Mouse (Mus musculus): ENCODE measurements around the gene Srcin1. TPM values are rescaled to one million over a fixed set of nuclear protein-coding genes. Genes with fewer than 3 reads are reported as not detected.

Gene Srcin1
- polyA plus RNA-seq, 1 experiment, result 0.18 TPM

GRCm38 (mm10) chr11:97511661-97512369, 64.2 kb downstream of the Srcin1 start:
- TF ChIP-seq CTCF (IDR thresholded peaks at IDR 0.05; ENCODE audit: borderline replicate concordance, insufficient read depth, low read length) (no peak), POLR2A (IDR thresholded peaks at IDR 0.05; ENCODE audit: low read depth, low read length) (no peak)
- Histone ChIP-seq H3K27ac (ENCODE audit: insufficient read depth, low read length) (no peak overlapping the region), H3K4me3 (ENCODE audit: insufficient read depth, low read length) (no peak overlapping the region), H3K4me1 (ENCODE audit: control insufficient read depth, insufficient read depth, low read length) (0 out of 2 replicates have a peak, but pooled peaks cover 5% of the 10 kb centered on the region)

- Histone ChIP-seq H3K4me3 (ENCODE audit: insufficient read depth, low read length) (no peak overlapping the region), H3K27ac (ENCODE audit: insufficient read depth, low read length) (no peak overlapping the region), H3K4me1 (ENCODE audit: control insufficient read depth, insufficient read depth, low read length) (0 out of 2 replicates have a peak, but pooled peaks cover 5% of the 10 kb centered on the region)
- TF ChIP-seq CTCF (IDR thresholded peaks at IDR 0.05; ENCODE audit: borderline replicate concordance, insufficient read depth, low read length) (peak; percentile 64; the same call in 1 of the 2 replicates), POLR2A (IDR thresholded peaks at IDR 0.05; ENCODE audit: low read depth, low read length) (no peak)
Observed at GRCm38 (mm10) chr11:97510966-97511660, 64.9 kb downstream of the Srcin1 start.

DNA sequence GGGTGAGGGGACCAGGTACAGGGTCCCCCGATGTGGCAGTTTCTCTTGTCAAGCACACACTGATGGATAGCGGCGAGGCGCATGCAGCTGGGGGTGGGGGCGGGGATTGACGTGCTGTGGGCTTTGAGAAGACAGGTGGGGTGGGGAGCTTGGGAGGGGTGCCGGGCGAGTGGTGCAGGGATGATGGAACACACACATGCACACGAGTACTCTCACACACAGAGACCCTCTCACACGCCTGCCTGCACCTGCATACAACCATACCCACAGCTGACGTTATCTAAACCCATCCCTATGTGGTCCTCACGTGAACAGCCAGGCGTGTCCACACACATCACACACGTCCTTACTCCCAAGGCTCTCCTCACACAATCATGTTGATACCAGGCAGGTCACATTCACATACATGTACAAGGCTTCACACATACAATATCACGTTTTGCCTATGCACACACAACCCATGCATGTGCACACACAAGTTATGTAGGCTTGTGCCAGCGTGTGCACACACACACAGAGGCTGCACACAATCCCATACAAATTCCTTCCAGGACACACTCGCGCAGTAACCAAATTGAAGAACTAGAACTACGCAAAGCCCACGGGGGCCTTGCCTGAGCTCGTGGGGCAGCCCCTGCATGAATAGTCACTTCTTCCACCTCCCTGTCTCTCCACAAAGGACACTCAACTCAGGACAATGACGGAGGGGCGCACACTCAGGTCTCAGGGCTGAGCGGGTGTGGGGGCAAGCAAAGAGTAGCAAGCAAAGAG, 66.1 kb downstream of the Srcin1 start:
- H3K4me1 ChIP-seq (ENCODE audit: control insufficient read depth, insufficient read depth, low read length), result 0 out of 2 replicates have a peak, but pooled peaks cover 5% of the 10 kb centered on the region
- no peak overlapping the region for H3K4me3 ChIP-seq (ENCODE audit: insufficient read depth, low read length)
- H3K27ac ChIP-seq (ENCODE audit: insufficient read depth, low read length), result no peak overlapping the region
- TF ChIP-seq CTCF (IDR thresholded peaks at IDR 0.05; ENCODE audit: borderline replicate concordance, insufficient read depth, low read length) (no peak), POLR2A (IDR thresholded peaks at IDR 0.05; ENCODE audit: low read depth, low read length) (no peak)

DNA sequence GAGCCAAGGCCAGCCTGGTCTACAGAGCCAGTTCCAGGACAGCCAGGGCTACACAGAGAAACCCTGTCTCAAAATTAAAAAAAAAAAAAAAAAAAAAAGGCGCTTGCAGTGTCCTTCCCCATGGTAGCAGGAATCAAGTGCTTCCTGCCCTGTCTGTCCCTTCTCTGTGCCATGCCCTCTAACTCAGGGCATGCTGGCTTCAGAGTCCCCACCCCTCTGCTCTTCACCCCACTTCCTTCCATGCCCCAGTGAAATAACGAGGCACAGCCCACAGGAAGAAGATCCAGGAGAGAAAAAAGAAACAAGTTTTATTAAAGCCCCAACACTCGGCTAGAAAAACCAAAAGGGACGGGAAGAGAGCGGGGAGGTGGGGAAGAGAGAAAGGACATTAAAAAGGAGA, 66.9 kb downstream of the Srcin1 start:
- Histone ChIP-seq H3K27ac (ENCODE audit: insufficient read depth, low read length) (no peak overlapping the region), H3K4me3 (ENCODE audit: insufficient read depth, low read length) (no peak overlapping the region), H3K4me1 (ENCODE audit: control insufficient read depth, insufficient read depth, low read length) (0 out of 2 replicates have a peak, but pooled peaks cover 5% of the 10 kb centered on the region)
- TF ChIP-seq POLR2A (IDR thresholded peaks at IDR 0.05; ENCODE audit: low read depth, low read length), result no peak
- no peak for TF ChIP-seq CTCF (IDR thresholded peaks at IDR 0.05; ENCODE audit: borderline replicate concordance, insufficient read depth, low read length)

- TF ChIP-seq POLR2A (IDR thresholded peaks at IDR 0.05; ENCODE audit: low read depth, low read length), result no peak
- no peak for TF ChIP-seq CTCF (IDR thresholded peaks at IDR 0.05; ENCODE audit: borderline replicate concordance, insufficient read depth, low read length)
- 0 out of 2 replicates have a peak, but pooled peaks cover 5% of the 10 kb centered on the region for H3K4me1 ChIP-seq (ENCODE audit: control insufficient read depth, insufficient read depth, low read length)
- no peak overlapping the region for H3K4me3 ChIP-seq (ENCODE audit: insufficient read depth, low read length)
- no peak overlapping the region for H3K27ac ChIP-seq (ENCODE audit: insufficient read depth, low read length)
Observed at GRCm38 (mm10) chr11:97508198-97508597, 67.8 kb downstream of the Srcin1 start.

GRCm38 (mm10) chr11:97506331-97506730, 69.7 kb downstream of the Srcin1 start:
- Histone ChIP-seq H3K4me1 (ENCODE audit: control insufficient read depth, insufficient read depth, low read length) (0 out of 2 replicates have a peak, but pooled peaks cover 5% of the 10 kb centered on the region), H3K27ac (ENCODE audit: insufficient read depth, low read length) (no peak overlapping the region), H3K4me3 (ENCODE audit: insufficient read depth, low read length) (no peak overlapping the region)
- TF ChIP-seq CTCF (IDR thresholded peaks at IDR 0.05; ENCODE audit: borderline replicate concordance, insufficient read depth, low read length) (no peak), POLR2A (IDR thresholded peaks at IDR 0.05; ENCODE audit: low read depth, low read length) (no peak)

GRCm38 (mm10) chr11:97505784-97506183, 70.2 kb downstream of the Srcin1 start:
- no peak for TF ChIP-seq POLR2A (IDR thresholded peaks at IDR 0.05; ENCODE audit: low read depth, low read length)
- no peak overlapping the region for H3K27ac ChIP-seq (ENCODE audit: insufficient read depth, low read length)
- H3K4me3 ChIP-seq (ENCODE audit: insufficient read depth, low read length), result no peak overlapping the region
- 0 out of 2 replicates have a peak, but pooled peaks cover 5% of the 10 kb centered on the region for H3K4me1 ChIP-seq (ENCODE audit: control insufficient read depth, insufficient read depth, low read length)

DNA sequence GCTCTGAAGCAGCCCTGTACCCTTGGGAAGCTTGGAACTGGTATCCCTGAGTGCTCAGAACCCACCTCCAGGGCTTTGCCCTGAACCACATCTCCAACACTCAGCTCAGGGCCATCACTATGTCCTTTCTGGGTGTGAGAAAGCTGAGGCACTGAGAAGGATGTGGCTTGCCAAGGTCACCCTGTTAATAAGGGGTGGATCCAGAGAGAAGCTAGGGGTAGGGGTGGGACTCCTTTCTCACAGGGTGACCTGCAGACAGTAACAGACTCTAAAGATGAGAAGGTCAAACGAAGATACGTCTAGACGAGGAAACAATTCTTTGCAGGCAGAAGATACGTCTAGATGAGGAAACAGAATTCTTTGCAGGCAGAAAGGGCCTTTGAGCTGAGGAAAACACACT, 73.1 kb downstream of the Srcin1 start:
- H3K4me3 ChIP-seq (ENCODE audit: insufficient read depth, low read length), result no peak overlapping the region
- H3K4me1 ChIP-seq (ENCODE audit: control insufficient read depth, insufficient read depth, low read length), result peaks cover 6% of the 10 kb centered on the region
- H3K27ac ChIP-seq (ENCODE audit: insufficient read depth, low read length), result no peak overlapping the region
- TF ChIP-seq CTCF (IDR thresholded peaks at IDR 0.05; ENCODE audit: borderline replicate concordance, insufficient read depth, low read length) (no peak), POLR2A (IDR thresholded peaks at IDR 0.05; ENCODE audit: low read depth, low read length) (no peak)

DNA sequence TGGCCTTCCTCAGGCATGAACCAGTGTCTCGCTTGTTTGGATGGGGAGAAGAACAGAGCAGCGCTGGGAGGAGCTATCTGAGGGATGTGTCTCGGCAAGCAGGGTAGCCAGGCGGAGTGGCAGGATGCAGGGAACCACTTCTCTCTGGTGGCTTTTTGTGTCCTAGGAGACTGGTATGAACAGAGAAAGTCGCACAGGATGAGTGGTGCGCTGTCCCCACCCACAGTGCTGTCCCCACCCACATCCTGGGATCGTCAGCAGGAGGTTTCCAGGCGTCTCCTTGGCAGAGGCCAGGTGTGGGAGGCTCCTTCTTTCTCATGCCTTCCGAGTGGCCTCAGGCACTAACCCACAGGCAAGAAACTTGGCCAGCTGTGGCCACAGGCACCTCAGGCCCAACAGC, 73.6 kb downstream of the Srcin1 start:
- Histone ChIP-seq H3K4me3 (ENCODE audit: insufficient read depth, low read length) (no peak overlapping the region), H3K4me1 (ENCODE audit: control insufficient read depth, insufficient read depth, low read length) (peaks cover 6% of the 10 kb centered on the region), H3K27ac (ENCODE audit: insufficient read depth, low read length) (no peak overlapping the region)
- TF ChIP-seq CTCF (IDR thresholded peaks at IDR 0.05; ENCODE audit: borderline replicate concordance, insufficient read depth, low read length), result no peak
- no peak for TF ChIP-seq POLR2A (IDR thresholded peaks at IDR 0.05; ENCODE audit: low read depth, low read length)

Data from embryonic fibroblast, embryonic 13.5 days (primary cell).